Comparison of ENCODE assay signal across 7 mouse cellular contexts in genomic region chr12:12263371-12263791, GRCm38 (mm10). TPM values are rescaled to one million over a fixed set of nuclear protein-coding genes. Genes with fewer than 3 reads are reported as not detected.
A peak's percentile ranks its signal among the peaks of the same experiment; 100 is the strongest.
DNase-seq lines count a peak whose midpoint lies in the region; ATAC-seq lines count a peak whose summit lies in the region.

No protein-coding gene starts in this region.

- no peaks in the 10 kb centered on the region for H3K9me3 ChIP-seq in embryonic facial prominence, embryonic 10.5 days
- H3K9me3 ChIP-seq in hindbrain, embryonic 16.5 days (ENCODE audit: control insufficient read depth, low read length): no peaks in the 10 kb centered on the region
- H3K9me3 ChIP-seq in liver, embryonic 15.5 days (replicated peaks): no peaks in the 10 kb centered on the region

- WGBS in embryonic facial prominence, embryonic 10.5 days: 0% methylated on average over 1 of the region's 1 CpGs
- WGBS in hindbrain, embryonic 16.5 days: 7% methylated on average over 1 of the region's 1 CpGs
- 10% methylated on average over 1 of the region's 1 CpGs for WGBS in liver, embryonic 15.5 days (ENCODE audit: insufficient replicate concordance)

- H3K4me1 ChIP-seq in embryonic facial prominence, embryonic 10.5 days: peaks cover 26% of the 10 kb centered on the region
- H3K4me1 ChIP-seq in hindbrain, embryonic 16.5 days (ENCODE audit: control insufficient read depth, insufficient read depth, low read depth, low read length): peaks cover 34% of the 10 kb centered on the region
- H3K4me1 ChIP-seq in liver, embryonic 15.5 days (replicated peaks): no peaks in the 10 kb centered on the region; the same call in 1 of the 2 replicates

- peak overlapping the region; percentile 93 for H3K9ac ChIP-seq in hindbrain, embryonic 16.5 days (ENCODE audit: low read depth, low read length)
- no peak overlapping the region for H3K9ac ChIP-seq in liver, embryonic 15.5 days

- peak overlapping the region; percentile 91 for H3K4me2 ChIP-seq in hindbrain, embryonic 16.5 days (ENCODE audit: low read length)
- H3K4me2 ChIP-seq in liver, embryonic 15.5 days: peak overlapping the region; percentile 71; the same call in 1 of the 2 replicates

- peaks cover 26% of the 10 kb centered on the region for H3K27me3 ChIP-seq in embryonic facial prominence, embryonic 10.5 days (replicated peaks; ENCODE audit: low read depth, poor library complexity, severe bottlenecking)
- no peaks in the 10 kb centered on the region for H3K27me3 ChIP-seq in hindbrain, embryonic 16.5 days (replicated peaks; ENCODE audit: control insufficient read depth, insufficient read depth, low read length)
- H3K27me3 ChIP-seq in liver, embryonic 15.5 days: peaks cover 24% of the 10 kb centered on the region

- peak overlapping the region; percentile 72; the same call in 1 of the 2 replicates for H3K4me3 ChIP-seq in embryonic facial prominence, embryonic 10.5 days
- H3K4me3 ChIP-seq in hindbrain, embryonic 16.5 days (ENCODE audit: low read length): peak overlapping the region; percentile 87
- no peak overlapping the region for H3K4me3 ChIP-seq in liver, embryonic 15.5 days (replicated peaks)

- DNase-seq in CD4-positive helper T cell, adult 2 months (ENCODE audit: low read depth, low spot score): peak; percentile 52
- no peak for DNase-seq in embryonic facial prominence, embryonic 10.5 days (ENCODE audit: low spot score)
- DNase-seq in retina, postnatal 1 day: peak; percentile 65

- H3K27ac ChIP-seq in embryonic facial prominence, embryonic 10.5 days (replicated peaks): no peak overlapping the region
- H3K27ac ChIP-seq in hindbrain, embryonic 16.5 days (ENCODE audit: low read depth, low read length): peak overlapping the region; percentile 63
- no peak overlapping the region for H3K27ac ChIP-seq in liver, embryonic 15.5 days (replicated peaks)

- peak; percentile 62 for ATAC-seq in CD4-positive, CD25-positive, alpha-beta regulatory T cell, adult 4 months
- peak; percentile 71 for ATAC-seq in hindbrain, embryonic 16.5 days
- no peak for ATAC-seq in liver, embryonic 15.5 days (ENCODE audit: insufficient read depth)
- no peak for ATAC-seq in megakaryocyte-erythroid progenitor cell, adult 5-6 weeks (replicated peaks; ENCODE audit: low FRiP score, low TSS enrichment, poor library complexity, severe bottlenecking)

- H3K36me3 ChIP-seq in embryonic facial prominence, embryonic 10.5 days (replicated peaks): no peaks in the 10 kb centered on the region
- no peaks in the 10 kb centered on the region for H3K36me3 ChIP-seq in hindbrain, embryonic 16.5 days (ENCODE audit: control insufficient read depth, insufficient read depth, low read length)
- H3K36me3 ChIP-seq in liver, embryonic 15.5 days (replicated peaks): no peaks in the 10 kb centered on the region

RNA-seq across cellular contexts. Expression of gene Fam49a, which starts 1.4 kb away (rescaled TPM):
- 10 to 100 TPM; 42.3 to 49.8 TPM for polyA plus RNA-seq in CD4-positive, CD25-positive, alpha-beta regulatory T cell, adult 4 months (2017; shearing (Covaris generic))
- polyA plus RNA-seq in embryonic facial prominence, embryonic 10.5 days (2016; fragmentation: Nextera tagmentation; extraction: Ambion mirVana): 6.3 and 6.4 TPM in 2 replicates
- polyA plus RNA-seq in hindbrain, embryonic 16.5 days (2015; fragmentation: Nextera tagmentation; extraction: Ambion mirVana): 61.9 and 65.1 TPM in 2 replicates
- polyA plus RNA-seq in liver, embryonic 15.5 days (2015; fragmentation: Nextera tagmentation; extraction: Ambion mirVana): 2.4 and 2.9 TPM in 2 replicates
- total RNA-seq in megakaryocyte-erythroid progenitor cell, adult 5-6 weeks (2014; fragmentation: Nextera tagmentation): 0.85 and 3.0 TPM in 2 replicates
- total RNA-seq in megakaryocyte-erythroid progenitor cell, adult 5-6 weeks (2017): 0.94 and 8.8 TPM in 2 replicates

Comparison
In these comparisons a context has a peak if more than half of its experiments do, and no peak if none do; other contexts are left out.
1. ATAC-seq: peak in CD4-positive, CD25-positive, alpha-beta regulatory T cell, adult 4 months (single experiment) and hindbrain, embryonic 16.5 days (single experiment); none in liver, embryonic 15.5 days (single experiment) and megakaryocyte-erythroid progenitor cell, adult 5-6 weeks (single experiment).